Mouse (Mus musculus) thymus, postnatal 4 days (tissue): Measurements from ENCODE around the gene Gm17349.
A peak's percentile ranks its signal among the peaks of the same experiment; 100 is the strongest.
"Not testable (repeated sequence)": the region's sequence is repeated elsewhere in the genome, so short reads cannot be mapped to it uniquely, and the experiment has no call there.

ENCODE experiments used
- DNase-seq: peaks from one replicate; pipeline ENCODE4 v3.0.0; 2021

The Gm17349 gene

GRCm38 (mm10) chr15:99705440-99706048 lies at the start of gene Gm17349:
Gm17349 (minus strand) TSS chr15:99705490.
- peak; percentile 76 for DNase-seq

- no peak for DNase-seq
These were observed 48.9 kb upstream of the Gm17349 start for GRCm38 (mm10) chr15:99754204-99754603.

GRCm38 (mm10) chr15:99740229-99740628 lies 34.9 kb upstream of the Gm17349 start:
- DNase-seq: no peak

GRCm38 (mm10) chr15:99736675-99737074 lies 31.4 kb upstream of the Gm17349 start:
- no peak for DNase-seq

GRCm38 (mm10) chr15:99735631-99736030 lies 30.3 kb upstream of the Gm17349 start:
- DNase-seq: peak; percentile 98

GRCm38 (mm10) chr15:99733186-99733585 lies 27.9 kb upstream of the Gm17349 start:
- no peak for DNase-seq

GRCm38 (mm10) chr15:99731678-99732077 lies 26.4 kb upstream of the Gm17349 start:
- no peak for DNase-seq

- no peak for DNase-seq
These were observed 25.9 kb upstream of the Gm17349 start for GRCm38 (mm10) chr15:99731167-99731566.

- DNase-seq: peak; percentile 56
These were observed 23.9 kb upstream of the Gm17349 start for GRCm38 (mm10) chr15:99729056-99729783.

- no peak for DNase-seq
These were observed 22.9 kb upstream of the Gm17349 start for GRCm38 (mm10) chr15:99728211-99728610.

GRCm38 (mm10) chr15:99727525-99727924 lies 22.2 kb upstream of the Gm17349 start:
- DNase-seq: no peak

- not testable (repeated sequence) for DNase-seq
These were observed 21.7 kb upstream of the Gm17349 start for GRCm38 (mm10) chr15:99727039-99727438.

- DNase-seq: no peak
These were observed 21.3 kb upstream of the Gm17349 start for GRCm38 (mm10) chr15:99726549-99726948.

GRCm38 (mm10) chr15:99725341-99726155 lies 20.3 kb upstream of the Gm17349 start, which contains the start of gene Cox14:
Cox14 (plus strand) TSS chr15:99725618.
- peak; percentile 92 for DNase-seq

- DNase-seq: peak; percentile 65
These were observed 19.2 kb upstream of the Gm17349 start for GRCm38 (mm10) chr15:99724292-99725021.

- DNase-seq: no peak
These were observed 18.4 kb upstream of the Gm17349 start for GRCm38 (mm10) chr15:99723515-99724291.

- DNase-seq: no peak
These were observed 17.8 kb upstream of the Gm17349 start for GRCm38 (mm10) chr15:99723120-99723514.

- DNase-seq: no peak
These were observed 16.8 kb upstream of the Gm17349 start for GRCm38 (mm10) chr15:99721921-99722743.

- DNase-seq: no peak
These were observed 14.6 kb upstream of the Gm17349 start for GRCm38 (mm10) chr15:99719865-99720264.

GRCm38 (mm10) chr15:99718461-99719021 lies 13.3 kb upstream of the Gm17349 start:
- no peak for DNase-seq
